Mouse (Mus musculus) 3T3-L1 (cell line): ENCODE data around the gene Lmcd1.
A peak's percentile ranks its signal among the peaks of the same experiment; 100 is the strongest.

ENCODE experiments used
- DNase-seq: peaks from one replicate; pipeline ENCODE4 v3.0.0-alpha.2; 2015; ENCODE audit warnings: low read depth, low spot score

Lmcd1 gene

GRCm38 (mm10) chr6:112359341-112359740 lies 85.8 kb downstream of the Lmcd1 start:
- peak; percentile 36 for DNase-seq

- DNase-seq: no peak
Measured at GRCm38 (mm10) chr6:112360676-112361075, 87.1 kb downstream of the Lmcd1 start.

- peak; percentile 77 for DNase-seq
Measured at GRCm38 (mm10) chr6:112362349-112362958, 88.9 kb downstream of the Lmcd1 start.

GRCm38 (mm10) chr6:112364581-112364980 lies 91.0 kb downstream of the Lmcd1 start:
- DNase-seq: peak; percentile 77

GRCm38 (mm10) chr6:112365294-112365693 lies 91.7 kb downstream of the Lmcd1 start:
- DNase-seq: no peak

- peak; percentile 83 for DNase-seq
Measured at GRCm38 (mm10) chr6:112373886-112374585, 100.5 kb downstream of the Lmcd1 start.

- no peak for DNase-seq
Measured at GRCm38 (mm10) chr6:112375661-112376392, 102.3 kb downstream of the Lmcd1 start.

- DNase-seq: no peak
Measured at GRCm38 (mm10) chr6:112379054-112379453, 105.5 kb downstream of the Lmcd1 start.
